Mouse (Mus musculus) myocyte (in vitro differentiated cells): ENCODE results near the gene Mesp1. TPM values are rescaled to one million over a fixed set of nuclear protein-coding genes. Genes with fewer than 3 reads are reported as not detected.

Experiments used
- H3K27me3 ChIP-seq: one replicate; pipeline ENCODE4 v1.6.1; 2011; ENCODE audit not compliant: control insufficient read depth, insufficient read depth, insufficient read length
- H3K36me3 ChIP-seq: one replicate; pipeline ENCODE4 v1.6.1; 2011; ENCODE audit not compliant: control insufficient read depth, insufficient read depth
- H3K4me2 ChIP-seq: one replicate; pipeline ENCODE4 v1.6.1; 2011; ENCODE audit warnings: low read depth, control low read depth
- H3K4me3 ChIP-seq: one replicate; pipeline ENCODE4 v1.5.1; 2011; ENCODE audit warnings: mild to moderate bottlenecking, control low read depth, moderate library complexity
- H3K79me2 ChIP-seq: one replicate; pipeline ENCODE4 v1.6.1; 2011; ENCODE audit not compliant: control insufficient read depth, insufficient read depth
- H3ac ChIP-seq: one replicate; pipeline ENCODE4 v1.6.1; 2011; ENCODE audit not compliant: control insufficient read depth, insufficient read length
- CEBPB ChIP-seq: IDR thresholded peaks from 2 replicates; pipeline ENCODE4 v1.6.1; 2011; ENCODE audit warnings: mild to moderate bottlenecking, moderate library complexity; ENCODE audit not compliant: poor library complexity, insufficient read depth, severe bottlenecking
- E2F4 ChIP-seq: IDR thresholded peaks from one replicate; pipeline ENCODE4 v1.6.1; 2011; ENCODE audit warnings: mild to moderate bottlenecking, control low read depth, moderate library complexity; ENCODE audit not compliant: insufficient read depth
- MAX ChIP-seq: IDR thresholded peaks from one replicate; pipeline ENCODE4 v1.6.1; 2011; ENCODE audit warnings: low read depth, mild to moderate bottlenecking, control low read depth
- MYOD1 ChIP-seq, 3 experiments: IDR thresholded peaks; one replicate each; pipeline ENCODE4 v1.6.1; 2011; ENCODE audit warnings: control low read depth in 2 of 3, low read depth in 2 of 3, mild to moderate bottlenecking in 2 of 3, moderate library complexity in 1 of 3; ENCODE audit not compliant: insufficient read length in 2 of 3, control insufficient read depth in 1 of 3
- MYOG ChIP-seq, 3 experiments: IDR thresholded peaks; one replicate each; pipeline ENCODE4 v1.6.1; 2011; ENCODE audit warnings: control low read depth in 2 of 3, low read depth in 2 of 3, mild to moderate bottlenecking in 2 of 3; ENCODE audit not compliant: insufficient read length in 2 of 3, control insufficient read depth in 1 of 3, insufficient read depth in 1 of 3
- POLR2A ChIP-seq: IDR thresholded peaks from one replicate; pipeline ENCODE4 v1.6.1; 2011; ENCODE audit warnings: low read depth, mild to moderate bottlenecking, control low read depth, moderate library complexity; ENCODE audit not compliant: insufficient read length
- POLR2AphosphoS2 ChIP-seq: IDR thresholded peaks from one replicate; pipeline ENCODE4 v1.6.1; 2011; ENCODE audit warnings: low read depth, control low read depth; ENCODE audit not compliant: insufficient read length
- REST ChIP-seq: IDR thresholded peaks from one replicate; pipeline ENCODE4 v1.6.1; 2011; ENCODE audit warnings: mild to moderate bottlenecking, control low read depth, moderate library complexity; ENCODE audit not compliant: insufficient read depth, insufficient read length
- SRF ChIP-seq: IDR thresholded peaks from one replicate; pipeline ENCODE4 v1.6.1; 2011; ENCODE audit warnings: low read depth; ENCODE audit not compliant: control insufficient read depth, insufficient read length
- TCF12 ChIP-seq: IDR thresholded peaks from one replicate; pipeline ENCODE4 v1.6.1; 2011; ENCODE audit warnings: mild to moderate bottlenecking, control low read depth; ENCODE audit not compliant: poor library complexity, insufficient read depth, severe bottlenecking
- TCF3 ChIP-seq: IDR thresholded peaks from one replicate; pipeline ENCODE4 v1.6.1; 2011; ENCODE audit warnings: low read depth, control low read depth; ENCODE audit not compliant: insufficient read length
- USF1 ChIP-seq: IDR thresholded peaks from one replicate; pipeline ENCODE4 v1.6.1; 2011; ENCODE audit warnings: low read depth, mild to moderate bottlenecking, control low read depth, moderate library complexity
- polyA plus RNA-seq: library from polyadenylated mRNA; unstranded; fragments of >200 nt; fragmentation: generic; extraction: Trizol; gene quantifications from one replicate; pipeline ENCODE4 v1.2.1, GENCODE M21; 2012; ENCODE audit warnings: missing spikeins

The Mesp1 gene
- polyA plus RNA-seq, 1 experiment, result not detected

DNA sequence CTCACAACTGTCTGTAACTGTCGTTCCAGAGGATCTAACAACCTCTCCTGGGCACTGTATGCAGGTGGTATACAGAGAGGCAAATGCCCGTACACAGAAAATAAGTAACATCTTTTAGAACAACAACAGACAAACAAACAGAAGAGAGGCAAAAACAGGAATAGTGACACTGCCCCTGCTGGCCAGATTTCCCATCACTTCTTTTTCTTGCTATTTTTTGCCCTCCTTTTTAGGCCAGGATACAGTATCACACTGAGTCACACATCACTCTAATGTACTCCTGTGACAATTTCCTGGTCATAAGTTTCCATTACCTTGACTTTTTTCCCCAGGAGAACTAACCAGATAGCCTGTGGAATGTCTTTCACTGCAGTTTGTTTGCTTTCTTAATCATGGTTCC lies 37.3 kb downstream of the Mesp1 start:
- no peak overlapping the region for H3ac ChIP-seq
- H3K4me3 ChIP-seq, result no peak overlapping the region
- H3K4me2 ChIP-seq, result no peak overlapping the region
- no peaks in the 10 kb centered on the region for H3K36me3 ChIP-seq
- H3K27me3 ChIP-seq, result peaks cover 21% of the 10 kb centered on the region
- TF ChIP-seq REST (no peak), TCF12 (no peak), E2F4 (no peak), MYOD1 (IDR thresholded peaks at IDR 0.05; ENCODE audit: control insufficient read depth in 1 of 3, insufficient read length in 2 of 3, low read depth in 2 of 3) (no peak), MAX (no peak), SRF (no peak), USF1 (no peak), POLR2AphosphoS2 (no peak), MYOG (IDR thresholded peaks at IDR 0.05; ENCODE audit: control insufficient read depth in 1 of 3, insufficient read depth in 1 of 3, insufficient read length in 2 of 3, low read depth in 2 of 3) (no peak), CEBPB (no peak), POLR2A (no peak), TCF3 (no peak)
- no peaks in the 10 kb centered on the region for H3K79me2 ChIP-seq

DNA sequence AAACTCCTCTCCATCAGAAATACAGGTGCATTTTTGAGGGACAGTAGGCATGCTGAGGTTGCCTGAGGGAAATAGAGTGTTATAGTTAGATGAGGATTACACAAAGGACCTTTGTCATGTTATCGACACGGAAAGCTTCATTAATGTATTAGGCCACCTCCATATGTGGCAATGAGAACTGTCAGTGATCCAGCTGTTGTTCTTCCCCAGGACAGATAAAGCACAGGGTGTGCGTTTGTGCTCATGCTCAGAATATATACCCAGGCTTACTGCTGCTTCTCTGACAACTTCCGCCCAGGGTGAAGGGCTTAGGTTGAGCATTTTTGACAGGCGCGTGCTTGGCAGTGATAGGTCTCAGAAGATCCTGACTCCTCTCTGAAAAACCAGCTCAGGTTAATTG lies 44.1 kb downstream of the Mesp1 start:
- no peak for TF ChIP-seq POLR2AphosphoS2
- no peak for TF ChIP-seq SRF
- TF ChIP-seq CEBPB, result no peak
- TF ChIP-seq POLR2A, result no peak
- TF ChIP-seq TCF3, result no peak
- no peak for TF ChIP-seq REST
- TF ChIP-seq MYOG (IDR thresholded peaks at IDR 0.05; ENCODE audit: control insufficient read depth in 1 of 3, insufficient read depth in 1 of 3, insufficient read length in 2 of 3, low read depth in 2 of 3), result no peak
- TF ChIP-seq USF1, result no peak
- no peak for TF ChIP-seq MYOD1 (IDR thresholded peaks at IDR 0.05; ENCODE audit: control insufficient read depth in 1 of 3, insufficient read length in 2 of 3, low read depth in 2 of 3)
- no peak for TF ChIP-seq MAX
- H3K36me3 ChIP-seq, result no peaks in the 10 kb centered on the region
- H3K27me3 ChIP-seq, result peaks cover 4% of the 10 kb centered on the region
- H3K4me2 ChIP-seq, result no peak overlapping the region
- no peak overlapping the region for H3K4me3 ChIP-seq
- no peaks in the 10 kb centered on the region for H3K79me2 ChIP-seq
- H3ac ChIP-seq, result no peak overlapping the region

GRCm38 (mm10) chr7:79747659-79748058 lies 45.9 kb downstream of the Mesp1 start:
- H3K4me2 ChIP-seq, result no peak overlapping the region
- no peaks in the 10 kb centered on the region for H3K79me2 ChIP-seq
- no peaks in the 10 kb centered on the region for H3K36me3 ChIP-seq
- H3K27me3 ChIP-seq, result no peaks in the 10 kb centered on the region
- no peak overlapping the region for H3K4me3 ChIP-seq
- no peak for TF ChIP-seq MYOG (IDR thresholded peaks at IDR 0.05; ENCODE audit: control insufficient read depth in 1 of 3, insufficient read depth in 1 of 3, insufficient read length in 2 of 3, low read depth in 2 of 3)
- no peak for TF ChIP-seq E2F4
- no peak for TF ChIP-seq REST
- TF ChIP-seq MYOD1 (IDR thresholded peaks at IDR 0.05; ENCODE audit: control insufficient read depth in 1 of 3, insufficient read length in 2 of 3, low read depth in 2 of 3), result no peak
- TF ChIP-seq TCF12, result no peak
- TF ChIP-seq USF1, result no peak
- no peak for TF ChIP-seq CEBPB
- no peak for TF ChIP-seq SRF
- no peak for TF ChIP-seq POLR2AphosphoS2
- no peak for TF ChIP-seq TCF3
- no peak for TF ChIP-seq MAX
- TF ChIP-seq POLR2A, result no peak
- H3ac ChIP-seq, result no peak overlapping the region

DNA sequence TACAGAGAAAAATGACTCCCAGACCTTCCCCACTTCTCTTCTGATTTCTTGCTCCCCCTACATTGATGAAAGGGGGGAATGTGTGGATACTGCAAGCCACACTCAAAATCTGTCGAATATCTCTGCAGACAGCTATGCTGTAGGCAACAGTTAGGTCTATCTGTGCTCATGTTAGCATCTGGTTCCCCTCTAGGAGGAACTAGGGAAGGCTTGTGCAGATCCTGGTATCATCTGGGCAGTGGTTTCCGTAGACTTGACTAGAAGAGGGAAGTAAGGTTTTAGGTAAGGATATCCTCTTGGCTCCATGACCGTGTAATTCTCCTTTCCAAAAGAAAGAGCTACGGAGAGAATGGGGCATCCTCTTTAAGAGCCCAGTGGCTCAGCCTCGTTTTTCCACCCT lies 49.0 kb downstream of the Mesp1 start:
- no peak for TF ChIP-seq CEBPB
- TF ChIP-seq MAX, result no peak
- TF ChIP-seq SRF, result no peak
- no peak for TF ChIP-seq USF1
- no peak for TF ChIP-seq MYOG (IDR thresholded peaks at IDR 0.05; ENCODE audit: control insufficient read depth in 1 of 3, insufficient read depth in 1 of 3, insufficient read length in 2 of 3, low read depth in 2 of 3)
- no peak for TF ChIP-seq REST
- no peak for TF ChIP-seq POLR2A
- no peak for TF ChIP-seq E2F4
- no peak for TF ChIP-seq TCF12
- no peak for TF ChIP-seq MYOD1 (IDR thresholded peaks at IDR 0.05; ENCODE audit: control insufficient read depth in 1 of 3, insufficient read length in 2 of 3, low read depth in 2 of 3)
- no peak for TF ChIP-seq TCF3
- TF ChIP-seq POLR2AphosphoS2, result no peak
- no peaks in the 10 kb centered on the region for H3K79me2 ChIP-seq

More for the DNA sequence above, 49.0 kb downstream of the Mesp1 start:
- no peak overlapping the region for H3ac ChIP-seq
- H3K4me2 ChIP-seq, result no peak overlapping the region
- H3K36me3 ChIP-seq, result no peaks in the 10 kb centered on the region
- H3K4me3 ChIP-seq, result no peak overlapping the region
- H3K27me3 ChIP-seq, result no peaks in the 10 kb centered on the region
